Mouse (Mus musculus) megakaryocyte, embryonic 14.5 days (primary cell): Measurements from ENCODE around the gene Mllt11.

Experiments used
- FLI1 ChIP-seq: IDR thresholded peaks from 2 replicates; pipeline ENCODE4 v1.6.1; 2012; ENCODE audit warnings: low read length, inconsistent platforms, mixed read lengths
- GATA1 ChIP-seq: IDR thresholded peaks from 3 replicates; pipeline ENCODE4 v1.6.1; 2012; ENCODE audit warnings: mixed read lengths, low read length, inconsistent platforms, borderline replicate concordance

DNA sequence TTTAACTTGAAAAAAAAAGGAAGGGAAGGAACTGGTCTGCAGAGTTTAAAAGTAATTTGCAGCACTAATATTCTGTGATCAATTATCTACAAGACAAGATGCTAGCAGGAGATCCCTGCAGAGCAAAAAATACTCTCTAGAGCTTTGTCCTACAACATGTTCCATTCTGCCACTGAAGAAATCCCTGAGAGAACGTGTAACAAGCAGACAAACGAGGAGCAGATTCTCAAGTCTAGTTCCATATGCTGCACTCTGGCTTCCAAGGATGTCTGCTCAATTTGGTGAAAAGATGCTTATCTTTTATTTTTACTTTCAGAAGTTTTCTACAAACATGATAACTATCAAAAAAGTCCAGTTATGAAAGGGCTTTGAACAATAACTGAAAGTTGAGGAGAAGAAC is 31.4 kb downstream of the Mllt11 start:
- no peak for TF ChIP-seq FLI1
- no peak for TF ChIP-seq GATA1
